Mouse (Mus musculus): Measurements from ENCODE around the gene Vmn1r148. TPM values are rescaled to one million over a fixed set of nuclear protein-coding genes. Genes with fewer than 3 reads are reported as not detected.
"Not testable (repeated sequence)": the region's sequence is repeated elsewhere in the genome, so short reads cannot be mapped to it uniquely, and the experiment has no call there.

Vmn1r148 gene
- not detected for total RNA-seq (2022)

- not testable (repeated sequence) for DNase-seq (ENCODE audit: low spot score in 2 of 2)
These were observed at the start of gene Vmn1r148 for GRCm38 (mm10) chr7:22413283-22413682. Gene Vmn1r148, plus strand, starts transcription at chr7:22413583.

DNA sequence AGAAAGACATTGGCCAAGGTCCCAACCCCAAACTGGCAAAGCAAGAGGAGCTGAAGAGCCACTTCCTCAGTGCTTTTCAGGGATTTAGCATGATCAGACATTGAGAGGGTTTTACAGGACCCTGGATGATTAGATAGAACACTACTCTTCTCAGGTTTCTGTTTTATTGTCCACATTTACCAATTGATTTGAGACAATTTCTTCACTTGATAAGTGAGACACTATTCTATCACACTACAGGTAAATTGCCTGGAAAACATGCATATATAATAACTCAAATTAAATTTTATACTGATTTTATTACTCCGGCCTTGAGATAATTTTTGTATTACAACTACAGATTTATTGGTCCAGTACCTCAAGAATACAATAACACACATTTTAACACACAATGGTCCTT, 42.4 kb upstream of the Vmn1r148 start, which contains the start of gene Gm8660:
Gene Gm8660, minus strand, starts transcription at position 101 of the 400 bp plus-strand sequence.
- not testable (repeated sequence) for DNase-seq (ENCODE audit: low spot score in 2 of 2)

- DNase-seq (ENCODE audit: low spot score in 2 of 2) = not testable (repeated sequence)
These were observed 24.7 kb downstream of the Vmn1r148 start, which contains the start of gene Vmn1r149 for GRCm38 (mm10) chr7:22438129-22438528. Gene Vmn1r149, minus strand, starts transcription at chr7:22438229.

DNA sequence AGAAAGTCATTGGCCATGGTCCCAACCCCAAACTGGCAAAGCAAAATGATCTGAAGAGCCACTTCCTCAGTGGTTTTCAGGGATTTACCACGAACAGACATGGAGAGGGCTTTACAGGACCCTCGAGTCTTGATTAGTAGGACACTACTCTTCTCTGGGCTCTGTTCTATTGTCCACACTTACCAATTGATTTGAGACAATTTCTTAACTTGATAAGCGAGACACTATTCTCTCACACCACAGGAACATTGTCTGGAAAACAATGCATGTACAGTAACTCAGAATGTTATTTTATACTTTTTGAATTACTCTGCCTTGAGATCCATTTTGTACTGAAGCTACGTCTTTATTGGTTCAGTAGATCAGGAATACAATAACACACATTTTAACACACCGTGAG, 50.6 kb downstream of the Vmn1r148 start, which contains the start of gene Gm10665:
Gene Gm10665, minus strand, starts transcription at position 101 of the 400 bp plus-strand sequence.
- DNase-seq (ENCODE audit: low spot score in 2 of 2) = not testable (repeated sequence)

Other genes with a start within 250 kb of the Vmn1r148 start
- gene Vmn1r142, start 249.5 kb upstream of the Vmn1r148 start, total RNA-seq (2022) = not detected
- gene Vmn1r143, start 224.2 kb upstream of the Vmn1r148 start, total RNA-seq (2022) = not detected
- gene Gm8653, start 212.3 kb upstream of the Vmn1r148 start, total RNA-seq (2022) = not detected
- not detected for gene Gm8453, start 184.1 kb upstream of the Vmn1r148 start, total RNA-seq (2022)
- gene Gm4187, start 83.9 kb upstream of the Vmn1r148 start, total RNA-seq (2022) = not detected
- gene Gm8660, start 42.5 kb upstream of the Vmn1r148 start, total RNA-seq (2022) = not detected
- not detected for gene Vmn1r149, start 24.6 kb downstream of the Vmn1r148 start, total RNA-seq (2022)
- not detected for gene Gm10665, start 50.5 kb downstream of the Vmn1r148 start, total RNA-seq (2022)
- gene Vmn1r151, start 86.1 kb downstream of the Vmn1r148 start, total RNA-seq (2022) = not detected
- not detected for gene Vmn1r152, start 109.4 kb downstream of the Vmn1r148 start, total RNA-seq (2022)
- gene Gm8677, start 121.3 kb downstream of the Vmn1r148 start, total RNA-seq (2022) = not detected
- not detected for gene Gm4201, start 151.8 kb downstream of the Vmn1r148 start, total RNA-seq (2022)
- not detected for gene Gm4565, start 174.5 kb downstream of the Vmn1r148 start, total RNA-seq (2022)
- gene Vmn1r155, start 244.4 kb downstream of the Vmn1r148 start, total RNA-seq (2022) = not detected